Mouse (Mus musculus): ENCODE data around the gene E030018B13Rik. TPM values are rescaled to one million over a fixed set of nuclear protein-coding genes. Genes with fewer than 3 reads are reported as not detected.

E030018B13Rik gene
- 0.55 TPM in 1 of 2 replicates, not detected in the other for polyA plus RNA-seq (2014; fragmentation: Nextera tagmentation; extraction: Ambion mirVana)

- Histone ChIP-seq H3K4me3 (ENCODE audit: low read depth, low read length) (no peak within 1 kb of the TSS), H3K27ac (ENCODE audit: low read depth, low read length) (no peak within 1 kb of the TSS), H3K27me3 (ENCODE audit: control insufficient read depth, insufficient read depth, low read length) (no peaks in the 10 kb centered on the region), H3K9ac (replicated peaks; ENCODE audit: low read depth, low read length) (no peak within 1 kb of the TSS), H3K4me2 (ENCODE audit: low read depth, low read length) (no peak within 1 kb of the TSS), H3K9me3 (ENCODE audit: control insufficient read depth, low read length) (no peaks in the 10 kb centered on the region), H3K4me1 (ENCODE audit: control insufficient read depth, insufficient read depth, low read length) (peaks cover 21% of the 10 kb centered on the region), H3K36me3 (ENCODE audit: control insufficient read depth, insufficient read depth, low read length) (no peaks in the 10 kb centered on the region)
- WGBS = 90% methylated on average over 6 of the region's 6 CpGs
- no peak for ATAC-seq (ENCODE audit: low read depth)
Observed at GRCm38 (mm10) chr7:63916268-63916907, at the start of gene E030018B13Rik. Gene E030018B13Rik, plus strand, starts transcription at chr7:63916857.

- Histone ChIP-seq H3K36me3 (ENCODE audit: control insufficient read depth, insufficient read depth, low read length) (no peaks in the 10 kb centered on the region), H3K9ac (replicated peaks; ENCODE audit: low read depth, low read length) (no peak overlapping the region), H3K4me1 (ENCODE audit: control insufficient read depth, insufficient read depth, low read length) (no peaks in the 10 kb centered on the region), H3K27me3 (ENCODE audit: control insufficient read depth, insufficient read depth, low read length) (no peaks in the 10 kb centered on the region), H3K4me2 (ENCODE audit: low read depth, low read length) (no peak overlapping the region), H3K9me3 (ENCODE audit: control insufficient read depth, low read length) (no peaks in the 10 kb centered on the region), H3K27ac (ENCODE audit: low read depth, low read length) (no peak overlapping the region), H3K4me3 (ENCODE audit: low read depth, low read length) (no peak overlapping the region)
- ATAC-seq (ENCODE audit: low read depth) = no peak
- 85% methylated on average over 6 of the region's 6 CpGs for WGBS
Observed at GRCm38 (mm10) chr7:63868356-63868918, 48.2 kb upstream of the E030018B13Rik start.

GRCm38 (mm10) chr7:63871698-63872097 is 45.0 kb upstream of the E030018B13Rik start:
- H3K4me2 ChIP-seq (ENCODE audit: low read depth, low read length) = no peak overlapping the region
- no peaks in the 10 kb centered on the region for H3K27me3 ChIP-seq (ENCODE audit: control insufficient read depth, insufficient read depth, low read length)
- no peaks in the 10 kb centered on the region for H3K4me1 ChIP-seq (ENCODE audit: control insufficient read depth, insufficient read depth, low read length)
- ATAC-seq (ENCODE audit: low read depth) = no peak
- no peak overlapping the region for H3K4me3 ChIP-seq (ENCODE audit: low read depth, low read length)
- no peaks in the 10 kb centered on the region for H3K36me3 ChIP-seq (ENCODE audit: control insufficient read depth, insufficient read depth, low read length)
- H3K9ac ChIP-seq (replicated peaks; ENCODE audit: low read depth, low read length) = no peak overlapping the region
- H3K27ac ChIP-seq (ENCODE audit: low read depth, low read length) = no peak overlapping the region
- 89% methylated on average over 6 of the region's 6 CpGs for WGBS
- no peaks in the 10 kb centered on the region for H3K9me3 ChIP-seq (ENCODE audit: control insufficient read depth, low read length)

- H3K9me3 ChIP-seq (ENCODE audit: control insufficient read depth, low read length) = no peaks in the 10 kb centered on the region
- no peaks in the 10 kb centered on the region for H3K4me1 ChIP-seq (ENCODE audit: control insufficient read depth, insufficient read depth, low read length)
- H3K27me3 ChIP-seq (ENCODE audit: control insufficient read depth, insufficient read depth, low read length) = no peaks in the 10 kb centered on the region
- no peak overlapping the region for H3K4me3 ChIP-seq (ENCODE audit: low read depth, low read length)
- no peak overlapping the region for H3K9ac ChIP-seq (replicated peaks; ENCODE audit: low read depth, low read length)
- H3K4me2 ChIP-seq (ENCODE audit: low read depth, low read length) = no peak overlapping the region
- H3K36me3 ChIP-seq (ENCODE audit: control insufficient read depth, insufficient read depth, low read length) = no peaks in the 10 kb centered on the region
- WGBS = 77% methylated on average over 12 of the region's 12 CpGs
- ATAC-seq (ENCODE audit: low read depth) = no peak
- H3K27ac ChIP-seq (ENCODE audit: low read depth, low read length) = no peak overlapping the region
Observed at GRCm38 (mm10) chr7:63873880-63874279, 42.8 kb upstream of the E030018B13Rik start.

GRCm38 (mm10) chr7:63875686-63876085 is 41.0 kb upstream of the E030018B13Rik start:
- Histone ChIP-seq H3K4me1 (ENCODE audit: control insufficient read depth, insufficient read depth, low read length) (no peaks in the 10 kb centered on the region), H3K36me3 (ENCODE audit: control insufficient read depth, insufficient read depth, low read length) (no peaks in the 10 kb centered on the region), H3K4me3 (ENCODE audit: low read depth, low read length) (no peak overlapping the region), H3K9ac (replicated peaks; ENCODE audit: low read depth, low read length) (no peak overlapping the region), H3K9me3 (ENCODE audit: control insufficient read depth, low read length) (no peaks in the 10 kb centered on the region), H3K4me2 (ENCODE audit: low read depth, low read length) (no peak overlapping the region), H3K27me3 (ENCODE audit: control insufficient read depth, insufficient read depth, low read length) (no peaks in the 10 kb centered on the region), H3K27ac (ENCODE audit: low read depth, low read length) (no peak overlapping the region)
- no peak for ATAC-seq (ENCODE audit: low read depth)

GRCm38 (mm10) chr7:63876640-63877039 is 40.0 kb upstream of the E030018B13Rik start:
- H3K27ac ChIP-seq (ENCODE audit: low read depth, low read length) = no peak overlapping the region
- no peak overlapping the region for H3K9ac ChIP-seq (replicated peaks; ENCODE audit: low read depth, low read length)
- H3K4me2 ChIP-seq (ENCODE audit: low read depth, low read length) = no peak overlapping the region
- H3K36me3 ChIP-seq (ENCODE audit: control insufficient read depth, insufficient read depth, low read length) = no peaks in the 10 kb centered on the region
- no peaks in the 10 kb centered on the region for H3K4me1 ChIP-seq (ENCODE audit: control insufficient read depth, insufficient read depth, low read length)
- H3K27me3 ChIP-seq (ENCODE audit: control insufficient read depth, insufficient read depth, low read length) = no peaks in the 10 kb centered on the region
- H3K4me3 ChIP-seq (ENCODE audit: low read depth, low read length) = no peak overlapping the region
- H3K9me3 ChIP-seq (ENCODE audit: control insufficient read depth, low read length) = no peaks in the 10 kb centered on the region
- no peak for ATAC-seq (ENCODE audit: low read depth)
- 86% methylated on average over 2 of the region's 2 CpGs for WGBS

GRCm38 (mm10) chr7:63877610-63878009 is 39.0 kb upstream of the E030018B13Rik start:
- Histone ChIP-seq H3K9me3 (ENCODE audit: control insufficient read depth, low read length) (no peaks in the 10 kb centered on the region), H3K9ac (replicated peaks; ENCODE audit: low read depth, low read length) (no peak overlapping the region), H3K27ac (ENCODE audit: low read depth, low read length) (no peak overlapping the region), H3K36me3 (ENCODE audit: control insufficient read depth, insufficient read depth, low read length) (no peaks in the 10 kb centered on the region), H3K4me1 (ENCODE audit: control insufficient read depth, insufficient read depth, low read length) (no peaks in the 10 kb centered on the region), H3K4me2 (ENCODE audit: low read depth, low read length) (no peak overlapping the region), H3K27me3 (ENCODE audit: control insufficient read depth, insufficient read depth, low read length) (no peaks in the 10 kb centered on the region), H3K4me3 (ENCODE audit: low read depth, low read length) (no peak overlapping the region)
- ATAC-seq (ENCODE audit: low read depth) = no peak
- 30% methylated on average over 14 of the region's 14 CpGs for WGBS

GRCm38 (mm10) chr7:63879583-63879982 is 37.1 kb upstream of the E030018B13Rik start:
- Histone ChIP-seq H3K27ac (ENCODE audit: low read depth, low read length) (no peak overlapping the region), H3K9me3 (ENCODE audit: control insufficient read depth, low read length) (no peaks in the 10 kb centered on the region), H3K4me2 (ENCODE audit: low read depth, low read length) (no peak overlapping the region), H3K27me3 (ENCODE audit: control insufficient read depth, insufficient read depth, low read length) (no peaks in the 10 kb centered on the region), H3K9ac (replicated peaks; ENCODE audit: low read depth, low read length) (no peak overlapping the region), H3K4me3 (ENCODE audit: low read depth, low read length) (no peak overlapping the region), H3K36me3 (ENCODE audit: control insufficient read depth, insufficient read depth, low read length) (no peaks in the 10 kb centered on the region), H3K4me1 (ENCODE audit: control insufficient read depth, insufficient read depth, low read length) (no peaks in the 10 kb centered on the region)
- no peak for ATAC-seq (ENCODE audit: low read depth)
- WGBS = 83% methylated on average over 6 of the region's 6 CpGs

GRCm38 (mm10) chr7:63882739-63883138 is 33.9 kb upstream of the E030018B13Rik start:
- 88% methylated on average over 7 of the region's 7 CpGs for WGBS
- no peak overlapping the region for H3K27ac ChIP-seq (ENCODE audit: low read depth, low read length)
- H3K9ac ChIP-seq (replicated peaks; ENCODE audit: low read depth, low read length) = no peak overlapping the region
- no peaks in the 10 kb centered on the region for H3K36me3 ChIP-seq (ENCODE audit: control insufficient read depth, insufficient read depth, low read length)
- H3K4me1 ChIP-seq (ENCODE audit: control insufficient read depth, insufficient read depth, low read length) = no peaks in the 10 kb centered on the region
- no peak overlapping the region for H3K4me2 ChIP-seq (ENCODE audit: low read depth, low read length)
- H3K4me3 ChIP-seq (ENCODE audit: low read depth, low read length) = no peak overlapping the region
- no peaks in the 10 kb centered on the region for H3K27me3 ChIP-seq (ENCODE audit: control insufficient read depth, insufficient read depth, low read length)
- H3K9me3 ChIP-seq (ENCODE audit: control insufficient read depth, low read length) = no peaks in the 10 kb centered on the region
- ATAC-seq (ENCODE audit: low read depth) = no peak
